Mouse (Mus musculus): ENCODE measurements around the gene Paqr7. TPM values are rescaled to one million over a fixed set of nuclear protein-coding genes. Genes with fewer than 3 reads are reported as not detected.
A peak's percentile ranks its signal among the peaks of the same experiment; 100 is the strongest.
"Not testable (repeated sequence)": the region's sequence is repeated elsewhere in the genome, so short reads cannot be mapped to it uniquely, and the experiment has no call there.

Paqr7 gene
- polyA plus RNA-seq, 1 experiment, result 47.6 TPM

DNA sequence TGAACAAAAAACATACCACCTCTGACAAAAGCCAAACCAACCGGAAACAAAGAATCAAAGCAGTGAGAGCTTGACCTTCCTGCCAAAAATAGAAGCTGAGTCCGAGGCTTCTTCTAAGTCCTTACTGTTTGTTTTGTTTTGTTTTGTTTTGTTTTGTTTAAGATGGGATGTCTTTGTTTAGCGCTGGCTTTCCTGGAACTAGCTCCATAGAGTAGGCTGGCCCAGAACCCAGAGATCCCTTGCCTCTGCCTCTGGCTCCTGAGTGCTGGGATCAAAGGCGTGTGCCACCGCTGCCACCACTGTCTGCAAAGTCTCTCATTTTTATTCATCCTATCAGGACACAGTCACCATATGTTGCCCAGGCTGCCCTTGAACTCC, 962 bp upstream of the Paqr7 start:
- H3K36me3 ChIP-seq (ENCODE audit: control insufficient read depth, insufficient read depth, low read length), result no peaks in the 10 kb centered on the region
- H3K4me3 ChIP-seq (ENCODE audit: control insufficient read depth, insufficient read depth, low read length), result no peak overlapping the region
- peak overlapping the region; percentile 89 for H3K27ac ChIP-seq (ENCODE audit: control insufficient read depth, insufficient read depth, low read length)
- DNase-seq, result no peak
- peaks cover 46% of the 10 kb centered on the region for H3K4me1 ChIP-seq (replicated peaks; ENCODE audit: control insufficient read depth, insufficient read depth, low read length)
- WGBS, result 30% methylated on average over 5 of the region's 5 CpGs
- no peaks in the 10 kb centered on the region for H3K27me3 ChIP-seq (ENCODE audit: control insufficient read depth, insufficient read depth, low read length)
- TF ChIP-seq CTCF (IDR thresholded peaks at IDR 0.05; ENCODE audit: borderline replicate concordance, control insufficient read depth, extremely low read depth, insufficient read depth, low read length, poor library complexity) (no peak), POLR2A (IDR thresholded peaks at IDR 0.05; ENCODE audit: control insufficient read depth, extremely low read depth, insufficient read depth, low read length, poor library complexity) (no peak)

DNA sequence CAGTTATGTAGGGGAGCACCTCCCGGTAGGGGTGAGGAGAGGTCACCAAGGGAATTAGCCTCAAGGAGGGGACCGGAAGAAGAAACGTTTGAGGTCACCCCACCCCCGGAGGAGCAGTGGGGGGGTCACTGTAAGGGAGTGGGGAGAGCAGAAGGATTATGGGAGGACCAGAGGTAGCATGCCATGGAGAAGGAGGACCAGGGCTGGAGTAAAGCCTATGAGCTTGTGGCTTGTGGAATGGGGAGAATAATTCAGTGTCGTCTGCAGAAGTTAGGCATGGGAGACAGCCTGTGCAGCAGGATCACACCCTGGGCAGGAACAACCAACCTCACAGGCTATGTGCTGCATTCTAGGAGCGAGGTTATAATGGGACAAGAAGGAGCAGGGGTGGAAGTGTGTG, 726 bp downstream of the Paqr7 start:
- H3K4me3 ChIP-seq (ENCODE audit: control insufficient read depth, insufficient read depth, low read length), result peak overlapping the region; percentile 57
- no peak overlapping the region for H3K27ac ChIP-seq (ENCODE audit: control insufficient read depth, insufficient read depth, low read length)
- no peak for DNase-seq
- 8% methylated on average over 6 of the region's 6 CpGs for WGBS
- H3K4me1 ChIP-seq (replicated peaks; ENCODE audit: control insufficient read depth, insufficient read depth, low read length), result peaks cover 36% of the 10 kb centered on the region
- no peaks in the 10 kb centered on the region for H3K27me3 ChIP-seq (ENCODE audit: control insufficient read depth, insufficient read depth, low read length)
- no peaks in the 10 kb centered on the region for H3K36me3 ChIP-seq (ENCODE audit: control insufficient read depth, insufficient read depth, low read length)
- TF ChIP-seq POLR2A (IDR thresholded peaks at IDR 0.05; ENCODE audit: control insufficient read depth, extremely low read depth, insufficient read depth, low read length, poor library complexity), result no peak
- TF ChIP-seq CTCF (IDR thresholded peaks at IDR 0.05; ENCODE audit: borderline replicate concordance, control insufficient read depth, extremely low read depth, insufficient read depth, low read length, poor library complexity), result no peak

GRCm38 (mm10) chr4:134497986-134498731, 1.7 kb downstream of the Paqr7 start:
- Histone ChIP-seq H3K4me3 (ENCODE audit: control insufficient read depth, insufficient read depth, low read length) (no peak overlapping the region), H3K36me3 (ENCODE audit: control insufficient read depth, insufficient read depth, low read length) (no peaks in the 10 kb centered on the region), H3K4me1 (replicated peaks; ENCODE audit: control insufficient read depth, insufficient read depth, low read length) (peaks cover 35% of the 10 kb centered on the region), H3K27me3 (ENCODE audit: control insufficient read depth, insufficient read depth, low read length) (no peaks in the 10 kb centered on the region), H3K27ac (ENCODE audit: control insufficient read depth, insufficient read depth, low read length) (no peak overlapping the region)
- WGBS, result 84% methylated on average over 12 of the region's 12 CpGs
- no peak for DNase-seq
- TF ChIP-seq POLR2A (IDR thresholded peaks at IDR 0.05; ENCODE audit: control insufficient read depth, extremely low read depth, insufficient read depth, low read length, poor library complexity) (no peak), CTCF (IDR thresholded peaks at IDR 0.05; ENCODE audit: borderline replicate concordance, control insufficient read depth, extremely low read depth, insufficient read depth, low read length, poor library complexity) (no peak)

DNA sequence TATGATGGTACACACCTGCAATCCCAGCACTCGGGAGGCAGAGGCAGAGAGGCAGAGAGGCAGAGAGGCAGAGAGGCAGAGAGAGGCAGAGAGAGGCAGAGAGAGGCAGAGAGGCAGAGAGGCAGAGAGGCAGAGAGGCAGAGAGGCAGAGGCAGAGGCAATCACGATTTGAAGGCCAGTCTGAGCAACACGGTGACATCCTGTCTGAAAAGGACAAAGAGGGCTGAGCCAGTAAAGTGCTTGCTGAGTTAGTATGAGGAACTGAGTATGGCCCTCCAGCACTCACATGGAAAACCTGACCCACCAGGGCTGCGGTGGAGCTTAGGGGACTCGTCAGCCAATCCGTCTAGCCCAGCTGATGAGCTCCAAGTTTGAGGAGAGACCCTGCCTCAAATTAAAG, 2.5 kb downstream of the Paqr7 start:
- not testable (repeated sequence) for H3K36me3 ChIP-seq (ENCODE audit: control insufficient read depth, insufficient read depth, low read length); H3K27ac ChIP-seq (ENCODE audit: control insufficient read depth, insufficient read depth, low read length); H3K4me3 ChIP-seq (ENCODE audit: control insufficient read depth, insufficient read depth, low read length); DNase-seq; H3K27me3 ChIP-seq (ENCODE audit: control insufficient read depth, insufficient read depth, low read length)
- 82% methylated on average over 6 of the region's 6 CpGs for WGBS
- peaks cover 35% of the 10 kb centered on the region for H3K4me1 ChIP-seq (replicated peaks; ENCODE audit: control insufficient read depth, insufficient read depth, low read length)

GRCm38 (mm10) chr4:134501095-134501494, 4.6 kb downstream of the Paqr7 start:
- Histone ChIP-seq H3K4me1 (replicated peaks; ENCODE audit: control insufficient read depth, insufficient read depth, low read length) (peaks cover 17% of the 10 kb centered on the region), H3K4me3 (ENCODE audit: control insufficient read depth, insufficient read depth, low read length) (no peak overlapping the region), H3K27ac (ENCODE audit: control insufficient read depth, insufficient read depth, low read length) (no peak overlapping the region), H3K27me3 (ENCODE audit: control insufficient read depth, insufficient read depth, low read length) (no peaks in the 10 kb centered on the region), H3K36me3 (ENCODE audit: control insufficient read depth, insufficient read depth, low read length) (no peaks in the 10 kb centered on the region)
- 97% methylated on average over 6 of the region's 6 CpGs for WGBS
- no peak for DNase-seq
- TF ChIP-seq CTCF (IDR thresholded peaks at IDR 0.05; ENCODE audit: borderline replicate concordance, control insufficient read depth, extremely low read depth, insufficient read depth, low read length, poor library complexity) (no peak), POLR2A (IDR thresholded peaks at IDR 0.05; ENCODE audit: control insufficient read depth, extremely low read depth, insufficient read depth, low read length, poor library complexity) (no peak)

GRCm38 (mm10) chr4:134503686-134504357, 7.3 kb downstream of the Paqr7 start:
- WGBS, result 93% methylated on average over 4 of the region's 4 CpGs
- H3K4me3 ChIP-seq (ENCODE audit: control insufficient read depth, insufficient read depth, low read length), result no peak overlapping the region
- DNase-seq, result no peak
- TF ChIP-seq CTCF (IDR thresholded peaks at IDR 0.05; ENCODE audit: borderline replicate concordance, control insufficient read depth, extremely low read depth, insufficient read depth, low read length, poor library complexity) (no peak), POLR2A (IDR thresholded peaks at IDR 0.05; ENCODE audit: control insufficient read depth, extremely low read depth, insufficient read depth, low read length, poor library complexity) (no peak)
- H3K4me1 ChIP-seq (replicated peaks; ENCODE audit: control insufficient read depth, insufficient read depth, low read length), result no peaks in the 10 kb centered on the region
- H3K27ac ChIP-seq (ENCODE audit: control insufficient read depth, insufficient read depth, low read length), result no peak overlapping the region
- H3K36me3 ChIP-seq (ENCODE audit: control insufficient read depth, insufficient read depth, low read length), result no peaks in the 10 kb centered on the region
- H3K27me3 ChIP-seq (ENCODE audit: control insufficient read depth, insufficient read depth, low read length), result no peaks in the 10 kb centered on the region
